8 mouse cellular contexts compared by ENCODE assay signal in genomic region chr3:129879913-129880312, GRCm38 (mm10). TPM values are rescaled to one million over a fixed set of nuclear protein-coding genes. Genes with fewer than 3 reads are reported as not detected.
DNase-seq lines count a peak whose midpoint lies in the region; ATAC-seq and TF ChIP-seq lines count a peak whose summit lies in the region.

No protein-coding gene starts in this region.

- H3K9me3 ChIP-seq in lung, embryonic 14.5 days (ENCODE audit: low read depth, low read length): no peaks in the 10 kb centered on the region
- H3K9me3 ChIP-seq in forebrain, embryonic 11.5 days (ENCODE audit: control insufficient read depth, low read length): no peaks in the 10 kb centered on the region
- H3K9me3 ChIP-seq in intestine, embryonic 15.5 days: no peaks in the 10 kb centered on the region
- no peaks in the 10 kb centered on the region for H3K9me3 ChIP-seq in neural tube, embryonic 13.5 days

- H3K4me2 ChIP-seq in lung, embryonic 14.5 days: peak overlapping the region; percentile 87
- peak overlapping the region; percentile 77; the same call in 1 of the 2 replicates for H3K4me2 ChIP-seq in forebrain, embryonic 11.5 days (ENCODE audit: low read depth, low read length, severe bottlenecking)
- peak overlapping the region; percentile 84 for H3K4me2 ChIP-seq in intestine, embryonic 15.5 days (replicated peaks)
- peak overlapping the region; percentile 88 for H3K4me2 ChIP-seq in neural tube, embryonic 13.5 days

- H3K9ac ChIP-seq in lung, embryonic 14.5 days: no peak overlapping the region
- peak overlapping the region; percentile 69; the same call in 1 of the 2 replicates for H3K9ac ChIP-seq in forebrain, embryonic 11.5 days (ENCODE audit: low read length)
- H3K9ac ChIP-seq in intestine, embryonic 15.5 days: no peak overlapping the region
- H3K9ac ChIP-seq in neural tube, embryonic 13.5 days: no peak overlapping the region

- WGBS in lung, embryonic 14.5 days: 54% methylated on average over 2 of the region's 2 CpGs
- 72% methylated on average over 2 of the region's 2 CpGs for WGBS in forebrain, embryonic 11.5 days
- 59% methylated on average over 2 of the region's 2 CpGs for WGBS in intestine, embryonic 15.5 days
- 71% methylated on average over 2 of the region's 2 CpGs for WGBS in neural tube, embryonic 13.5 days

- TF ChIP-seq CTCF in lung, embryonic 14.5 days (IDR thresholded peaks at IDR 0.05; ENCODE audit: low read depth): no peak

- H3K4me3 ChIP-seq in lung, embryonic 14.5 days (ENCODE audit: low read depth, low read length): no peak overlapping the region
- no peak overlapping the region for H3K4me3 ChIP-seq in forebrain, embryonic 11.5 days (ENCODE audit: low read depth, low read length)
- no peak overlapping the region for H3K4me3 ChIP-seq in intestine, embryonic 15.5 days (replicated peaks)
- peak overlapping the region; percentile 62; the same call in 1 of the 2 replicates for H3K4me3 ChIP-seq in neural tube, embryonic 13.5 days

- ATAC-seq in lung, embryonic 14.5 days (ENCODE audit: insufficient read depth): no peak
- no peak for ATAC-seq in forebrain, embryonic 11.5 days (replicated peaks; ENCODE audit: low FRiP score)
- ATAC-seq in intestine, embryonic 15.5 days: no peak
- ATAC-seq in neural tube, embryonic 13.5 days (ENCODE audit: low read depth): no peak

- no peaks in the 10 kb centered on the region for H3K36me3 ChIP-seq in lung, embryonic 14.5 days (ENCODE audit: insufficient read depth)
- no peaks in the 10 kb centered on the region for H3K36me3 ChIP-seq in forebrain, embryonic 11.5 days (ENCODE audit: control insufficient read depth, insufficient read depth, low read length)
- no peaks in the 10 kb centered on the region for H3K36me3 ChIP-seq in intestine, embryonic 15.5 days
- H3K36me3 ChIP-seq in neural tube, embryonic 13.5 days: no peaks in the 10 kb centered on the region

- H3K27ac ChIP-seq in lung, embryonic 14.5 days (ENCODE audit: low read depth): no peak overlapping the region
- H3K27ac ChIP-seq in forebrain, embryonic 11.5 days (ENCODE audit: low read depth, low read length): no peak overlapping the region
- H3K27ac ChIP-seq in intestine, embryonic 15.5 days: no peak overlapping the region
- no peak overlapping the region for H3K27ac ChIP-seq in neural tube, embryonic 13.5 days (replicated peaks)

- no peak for DNase-seq in lung, embryonic 14.5 days
- no peak for DNase-seq in lung, postnatal 4 days
- DNase-seq in forebrain, embryonic 11.5 days (ENCODE audit: low spot score): no peak
- DNase-seq in layer of hippocampus, postnatal 10 days (ENCODE audit: low spot score in 2 of 2): no peak
- no peak for DNase-seq in thymus, postnatal 4 days
- DNase-seq in cerebellum, adult 11 months: no peak

- H3K4me1 ChIP-seq in lung, embryonic 14.5 days (ENCODE audit: insufficient read depth): no peaks in the 10 kb centered on the region
- peaks cover 5% of the 10 kb centered on the region; the same call in 1 of the 2 replicates for H3K4me1 ChIP-seq in forebrain, embryonic 11.5 days (replicated peaks; ENCODE audit: control insufficient read depth, insufficient read depth, low read length)
- H3K4me1 ChIP-seq in intestine, embryonic 15.5 days (replicated peaks): peaks cover 4% of the 10 kb centered on the region; the same call in 1 of the 2 replicates
- peaks cover 12% of the 10 kb centered on the region for H3K4me1 ChIP-seq in neural tube, embryonic 13.5 days (replicated peaks)

- no peaks in the 10 kb centered on the region for H3K27me3 ChIP-seq in lung, embryonic 14.5 days (ENCODE audit: insufficient read depth, low read length)
- H3K27me3 ChIP-seq in forebrain, embryonic 11.5 days (ENCODE audit: control insufficient read depth, insufficient read depth, low read length): no peaks in the 10 kb centered on the region
- no peaks in the 10 kb centered on the region for H3K27me3 ChIP-seq in intestine, embryonic 15.5 days (replicated peaks)
- no peaks in the 10 kb centered on the region; the same call in 1 of the 2 replicates for H3K27me3 ChIP-seq in neural tube, embryonic 13.5 days

RNA-seq across cellular contexts. Expression of gene Pla2g12a, which starts 1.5 kb away (rescaled TPM):
- 36.4 and 38.2 TPM in 2 replicates for polyA plus RNA-seq in lung, embryonic 14.5 days (2014; fragmentation: Nextera tagmentation; extraction: Ambion mirVana)
- polyA plus RNA-seq in forebrain, embryonic 11.5 days (2014; fragmentation: Nextera tagmentation; extraction: Ambion mirVana): 33.7 and 39.0 TPM in 2 replicates
- 68.9 and 69.1 TPM in 2 replicates for polyA plus RNA-seq in intestine, embryonic 15.5 days (2015; fragmentation: Nextera tagmentation; extraction: Ambion mirVana)
- polyA plus RNA-seq in neural tube, embryonic 13.5 days (2015; fragmentation: Nextera tagmentation; extraction: Ambion mirVana): 30.2 and 31.0 TPM in 2 replicates
- 10 to 100 TPM; 20.2 to 22.4 TPM for total RNA-seq in layer of hippocampus, postnatal 10 days (2021)

RNA-seq across cellular contexts. Expression of gene Casp6, which starts 21.3 kb away (rescaled TPM):
- 73.2 and 79.8 TPM in 2 replicates for polyA plus RNA-seq in lung, embryonic 14.5 days (2014; fragmentation: Nextera tagmentation; extraction: Ambion mirVana)
- polyA plus RNA-seq in forebrain, embryonic 11.5 days (2014; fragmentation: Nextera tagmentation; extraction: Ambion mirVana): 62.8 and 64.7 TPM in 2 replicates
- polyA plus RNA-seq in intestine, embryonic 15.5 days (2015; fragmentation: Nextera tagmentation; extraction: Ambion mirVana): 142 and 147 TPM in 2 replicates
- 36.9 and 37.8 TPM in 2 replicates for polyA plus RNA-seq in neural tube, embryonic 13.5 days (2015; fragmentation: Nextera tagmentation; extraction: Ambion mirVana)
- total RNA-seq in layer of hippocampus, postnatal 10 days (2021): 10 to 100 TPM in 1 of 2 experiments, 1 to 10 TPM in 1; 9.6 to 11.9 TPM

RNA-seq across cellular contexts. Expression of gene Cfi, which starts 44.2 kb away (rescaled TPM):
- polyA plus RNA-seq in lung, embryonic 14.5 days (2014; fragmentation: Nextera tagmentation; extraction: Ambion mirVana): 25.7 and 26.4 TPM in 2 replicates
- 0.08 and 0.29 TPM in 2 replicates for polyA plus RNA-seq in forebrain, embryonic 11.5 days (2014; fragmentation: Nextera tagmentation; extraction: Ambion mirVana)
- 57.2 and 57.9 TPM in 2 replicates for polyA plus RNA-seq in intestine, embryonic 15.5 days (2015; fragmentation: Nextera tagmentation; extraction: Ambion mirVana)
- polyA plus RNA-seq in neural tube, embryonic 13.5 days (2015; fragmentation: Nextera tagmentation; extraction: Ambion mirVana): 0.53 and 0.69 TPM in 2 replicates
- under 1 TPM in 1 of 2 experiments, not detected in 1; 0.32 TPM for total RNA-seq in layer of hippocampus, postnatal 10 days (2021)

RNA-seq across cellular contexts. Expression of gene Gar1, which starts 48.7 kb away (rescaled TPM):
- 44.8 and 45.2 TPM in 2 replicates for polyA plus RNA-seq in lung, embryonic 14.5 days (2014; fragmentation: Nextera tagmentation; extraction: Ambion mirVana)
- 40.9 and 42.8 TPM in 2 replicates for polyA plus RNA-seq in forebrain, embryonic 11.5 days (2014; fragmentation: Nextera tagmentation; extraction: Ambion mirVana)
- polyA plus RNA-seq in intestine, embryonic 15.5 days (2015; fragmentation: Nextera tagmentation; extraction: Ambion mirVana): 87.7 and 93.2 TPM in 2 replicates
- polyA plus RNA-seq in neural tube, embryonic 13.5 days (2015; fragmentation: Nextera tagmentation; extraction: Ambion mirVana): 43.7 and 48.6 TPM in 2 replicates
- total RNA-seq in layer of hippocampus, postnatal 10 days (2021): 10 to 100 TPM; 52.7 to 58.6 TPM

RNA-seq across cellular contexts. Expression of gene Rrh, which starts 57.5 kb away (rescaled TPM):
- 0.08 and 0.13 TPM in 2 replicates for polyA plus RNA-seq in lung, embryonic 14.5 days (2014; fragmentation: Nextera tagmentation; extraction: Ambion mirVana)
- not detected in 2 replicates for polyA plus RNA-seq in forebrain, embryonic 11.5 days (2014; fragmentation: Nextera tagmentation; extraction: Ambion mirVana)
- polyA plus RNA-seq in intestine, embryonic 15.5 days (2015; fragmentation: Nextera tagmentation; extraction: Ambion mirVana): not detected in 2 replicates
- 0.21 and 0.25 TPM in 2 replicates for polyA plus RNA-seq in neural tube, embryonic 13.5 days (2015; fragmentation: Nextera tagmentation; extraction: Ambion mirVana)
- total RNA-seq in layer of hippocampus, postnatal 10 days (2021): 1 to 10 TPM in 1 of 2 experiments, under 1 TPM in 1; 0.87 to 1.1 TPM

Comparison
In these comparisons a context has a peak if more than half of its experiments do, and no peak if none do; other contexts are left out.
1. RNA of gene Cfi, which starts 44.2 kb away (polyA plus RNA-seq): 57.2 to 57.9 TPM in intestine, embryonic 15.5 days and 25.7 to 26.4 TPM in lung, embryonic 14.5 days; 0.53 to 0.69 TPM in neural tube, embryonic 13.5 days and 0.08 to 0.29 TPM in forebrain, embryonic 11.5 days; every median in the first group is over 10 times any median in the second.
2. Peak in every context shown above with its lines, with median percentiles within 50 percentile points of each other: H3K4me2 ChIP-seq.